Mouse (Mus musculus) G1E-ER4 (cell line): ENCODE measurements at regions not wholly inside any gene's neighbourhood (a gene's known extent, or its start where the extent isn't known, plus 50 kb on each side); places are given as distances from the start of the nearest gene placed in this dataset.

Experiments used
- GATA1 ChIP-seq: IDR thresholded peaks from one replicate; pipeline ENCODE4 v1.8.0; 2012; ENCODE audit warnings: low read length, inconsistent platforms

GRCm38 (mm10) chr17:16821716-16822115 is 242.2 kb upstream of the Zfp960 start:
- TF ChIP-seq GATA1 = no peak

- TF ChIP-seq GATA1 = no peak
Observed at GRCm38 (mm10) chr17:16839152-16839551, 224.8 kb upstream of the Zfp960 start.

GRCm38 (mm10) chr17:16860771-16861170 is 203.1 kb upstream of the Zfp960 start:
- TF ChIP-seq GATA1 = no peak

GRCm38 (mm10) chr17:16900791-16901190 is 163.1 kb upstream of the Zfp960 start:
- no peak for TF ChIP-seq GATA1

- TF ChIP-seq GATA1 = no peak
Observed at GRCm38 (mm10) chr17:16918191-16918590, 145.7 kb upstream of the Zfp960 start.

- no peak for TF ChIP-seq GATA1
Observed at GRCm38 (mm10) chr17:16926200-16926599, 137.7 kb upstream of the Zfp960 start.
